Mouse (Mus musculus) CD8-positive naive resting alpha-beta T cell, adult 2 months (primary cell): ENCODE results near the gene Pax5.

ENCODE experiments used
- DNase-seq, 2 experiments: peaks; one replicate each; pipeline ENCODE4 v3.0.0; 2022; ENCODE audit warnings: low read depth in 2 of 2, low spot score in 2 of 2

The Pax5 gene

DNA sequence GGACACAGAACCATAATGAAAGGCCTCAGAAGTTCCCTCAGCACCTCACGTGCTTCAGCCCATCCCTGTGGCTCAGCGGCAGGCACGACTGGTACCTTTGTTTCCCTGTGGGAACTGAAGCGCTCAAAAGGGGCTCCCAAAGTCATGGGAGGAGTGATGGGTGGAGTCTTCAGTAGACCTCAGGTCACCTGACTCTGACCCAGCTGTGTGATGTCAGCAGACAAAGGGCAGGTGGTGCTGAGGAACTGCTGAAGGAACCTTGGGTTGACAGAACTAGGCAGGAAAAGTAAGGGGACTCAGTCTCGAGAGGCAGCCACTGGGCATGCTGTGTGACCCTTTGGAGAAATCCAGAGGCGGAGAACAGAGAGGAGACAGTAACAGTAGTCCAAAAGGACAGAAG, 41.7 kb downstream of the Pax5 start:
- DNase-seq = no peak

- DNase-seq = no peak
Observed at GRCm38 (mm10) chr4:44668172-44668571, 42.1 kb downstream of the Pax5 start.

DNA sequence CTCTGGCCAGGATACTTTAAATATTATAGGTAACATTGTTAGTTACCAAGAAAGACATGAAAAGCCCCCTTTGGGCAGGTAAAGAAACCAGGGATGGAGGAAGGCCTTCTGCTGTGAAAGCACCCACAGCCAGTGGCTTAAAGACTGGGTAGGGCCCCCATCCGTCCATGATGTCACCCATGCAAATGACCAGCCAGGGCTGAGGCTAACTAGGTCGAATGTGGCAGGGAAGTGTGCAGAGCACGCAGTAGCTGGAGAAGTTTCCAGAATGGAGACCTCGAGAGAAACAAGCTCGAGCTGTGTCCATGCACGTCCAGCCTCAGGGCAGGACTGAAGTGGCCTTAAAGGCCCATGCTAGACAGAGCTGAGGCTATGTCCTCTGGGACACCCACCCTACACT, 42.9 kb downstream of the Pax5 start:
- DNase-seq = no peak

DNA sequence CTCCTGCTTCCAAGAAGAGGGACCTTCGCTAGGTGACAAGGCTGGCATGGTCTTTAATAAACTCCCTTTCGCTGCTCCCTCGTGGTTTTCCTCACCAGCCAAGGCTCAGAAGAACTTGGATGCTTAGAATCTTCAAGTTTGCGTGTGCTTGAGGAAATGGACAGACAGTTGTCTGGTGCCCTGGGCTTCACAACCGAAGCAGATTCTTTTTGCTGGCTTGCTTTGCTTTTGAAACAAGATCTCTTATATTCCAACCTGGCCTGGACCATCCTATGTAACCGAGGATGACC, 45.6 kb downstream of the Pax5 start:
- DNase-seq = no peak

DNA sequence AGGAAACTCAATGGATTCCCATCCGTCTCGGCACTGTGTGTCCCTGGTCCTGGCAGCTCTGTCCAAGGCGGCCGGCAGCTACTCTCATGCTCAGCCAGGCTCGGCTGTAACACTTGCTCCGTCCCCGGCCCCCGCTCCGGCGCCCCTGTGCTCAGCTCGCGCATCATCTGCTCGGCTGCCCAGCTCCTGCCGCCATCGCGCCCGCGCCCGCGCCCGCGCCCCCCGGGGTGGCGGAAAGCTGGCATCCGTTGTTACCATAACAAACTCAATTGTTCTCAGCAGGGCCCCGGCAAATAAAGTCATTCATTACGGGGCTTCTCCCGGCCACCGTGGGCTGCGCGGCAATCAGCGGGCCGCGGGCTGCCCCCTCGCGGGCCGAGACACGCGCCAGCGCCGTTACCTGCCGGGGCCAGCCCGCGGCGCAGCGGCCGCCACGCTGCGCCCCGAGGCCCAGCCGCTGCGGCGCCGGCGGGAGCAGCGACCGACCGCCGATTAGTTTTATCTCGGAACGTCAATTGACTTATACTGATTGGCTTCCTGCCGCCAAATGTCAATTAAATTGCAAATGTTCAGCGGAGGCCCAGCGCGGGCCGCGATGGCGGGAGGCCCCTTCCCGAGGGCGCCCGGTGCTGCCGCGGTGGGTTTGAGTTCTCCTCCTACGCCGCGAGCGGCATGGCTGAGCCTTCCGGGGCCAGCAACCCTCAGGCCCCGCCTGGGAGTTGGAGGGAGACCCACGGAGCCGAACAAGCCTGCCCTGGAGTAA, 46.1 kb downstream of the Pax5 start:
- no peak for DNase-seq

- no peak for DNase-seq
Observed at GRCm38 (mm10) chr4:44663489-44663888, 46.8 kb downstream of the Pax5 start.

GRCm38 (mm10) chr4:44645181-44645580, 65.1 kb downstream of the Pax5 start:
- no peak for DNase-seq

DNA sequence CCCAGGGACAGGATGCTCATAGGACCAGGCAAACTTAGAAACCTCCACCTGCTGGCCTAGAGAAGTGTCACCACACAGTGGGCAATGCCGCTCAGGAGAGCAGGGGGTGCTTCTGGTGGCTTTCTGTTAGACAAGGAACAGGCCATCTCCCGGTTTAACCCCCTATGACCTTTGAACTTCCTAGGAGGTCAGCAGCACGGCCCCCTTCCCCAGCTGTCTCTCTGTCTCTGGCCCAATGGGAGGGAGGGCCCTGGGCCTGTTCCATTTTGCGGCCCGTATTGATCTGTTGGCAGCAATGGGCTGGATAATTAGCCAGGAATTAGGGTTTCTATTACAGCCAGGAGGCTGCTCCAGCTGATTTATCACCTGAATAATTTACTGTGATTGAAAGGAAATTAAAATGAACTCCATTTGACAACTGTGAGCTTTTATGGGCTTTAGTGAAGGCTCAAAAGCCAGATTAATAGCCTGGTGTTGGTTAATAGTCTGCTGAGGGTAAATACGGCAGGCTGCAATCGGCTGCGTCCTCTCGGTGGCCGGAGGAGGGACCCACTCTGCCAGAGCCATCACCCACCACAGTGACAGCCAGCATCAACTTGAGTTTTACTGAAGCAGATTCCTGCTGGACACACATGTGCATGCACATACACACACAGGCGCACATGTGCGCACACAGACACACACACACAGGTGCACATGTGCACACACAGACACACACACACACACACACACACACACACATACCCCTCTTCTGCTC, 68.3 kb downstream of the Pax5 start:
- no peak for DNase-seq

DNA sequence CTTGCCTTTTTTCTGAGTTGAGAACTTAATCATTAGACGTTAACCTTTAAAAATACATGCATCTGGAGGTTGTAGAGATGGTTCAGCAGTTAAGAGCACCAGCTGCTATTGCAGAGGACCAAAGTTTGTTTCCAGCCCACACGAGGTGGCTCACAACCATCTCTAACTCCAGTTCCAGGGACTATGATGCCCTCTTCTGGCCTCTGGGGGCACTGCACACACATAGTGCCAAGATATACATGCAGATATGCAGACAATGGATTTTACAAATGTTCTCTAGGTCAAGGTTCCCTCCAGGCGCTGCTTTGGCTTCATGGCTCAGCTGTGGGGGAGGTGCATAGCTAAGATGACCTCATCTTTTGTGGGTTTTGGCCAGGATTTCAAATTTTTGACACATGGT, 74.7 kb downstream of the Pax5 start:
- no peak for DNase-seq

DNA sequence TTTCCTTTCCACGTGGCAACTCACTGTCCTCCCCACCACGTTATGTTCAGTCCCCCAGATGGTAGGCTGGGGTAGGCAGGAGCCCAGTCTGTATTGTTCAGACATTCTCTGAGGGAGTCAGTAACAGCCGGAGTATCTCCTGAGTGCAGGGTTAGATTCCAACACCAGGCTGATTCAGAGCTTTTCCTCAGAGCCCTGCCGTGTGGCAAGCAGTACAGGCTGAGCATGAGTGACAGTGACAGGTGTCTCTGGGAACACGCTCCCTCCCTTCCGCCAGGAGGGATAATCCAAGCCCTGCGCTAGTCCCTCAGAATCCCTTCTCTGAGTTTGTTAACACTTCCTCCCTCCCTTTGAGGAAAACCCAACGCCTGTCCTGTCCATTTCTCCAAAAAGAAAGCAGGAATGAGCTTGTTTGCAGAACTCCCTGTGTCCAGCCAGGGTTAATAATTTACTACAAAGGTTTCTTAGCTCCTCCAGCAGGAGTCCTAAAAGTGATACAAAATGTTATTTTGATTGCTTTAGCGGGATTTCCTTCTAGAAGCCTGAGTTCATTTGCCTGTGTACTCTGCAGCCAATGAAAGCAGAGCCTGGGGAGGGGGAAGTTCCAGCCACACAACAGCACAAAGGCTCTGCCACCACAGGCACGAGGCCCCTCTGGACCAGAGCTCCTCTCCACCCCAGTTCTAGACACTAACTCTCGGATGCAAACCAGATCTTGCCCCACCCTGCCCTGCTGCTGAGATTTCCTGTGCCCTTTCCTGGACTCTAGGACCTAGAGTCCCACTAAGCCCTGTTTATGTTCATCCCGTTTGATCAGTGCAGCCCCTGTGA, 76.4 kb downstream of the Pax5 start:
- no peak for DNase-seq

GRCm38 (mm10) chr4:44630059-44630458, 80.2 kb downstream of the Pax5 start:
- DNase-seq = no peak

DNA sequence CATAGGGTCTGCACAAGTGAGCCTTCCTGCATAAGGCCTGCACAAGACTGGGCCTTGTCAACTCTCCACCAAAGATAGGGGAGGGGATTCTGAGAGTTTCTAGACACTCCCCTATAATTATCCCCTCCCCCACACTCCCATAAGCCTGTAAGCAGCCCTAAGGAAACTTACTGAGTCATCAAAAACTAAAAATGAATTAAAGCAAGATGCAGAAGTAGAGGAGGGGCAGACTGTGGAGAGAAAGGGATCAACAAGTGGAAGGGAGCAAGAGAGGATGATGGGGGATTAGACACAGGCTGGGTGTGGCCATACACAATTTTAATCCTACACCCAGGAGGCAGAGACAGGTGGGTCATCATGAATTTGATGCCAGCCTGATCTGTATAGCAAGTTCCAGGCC, 82.4 kb downstream of the Pax5 start:
- no peak for DNase-seq

DNA sequence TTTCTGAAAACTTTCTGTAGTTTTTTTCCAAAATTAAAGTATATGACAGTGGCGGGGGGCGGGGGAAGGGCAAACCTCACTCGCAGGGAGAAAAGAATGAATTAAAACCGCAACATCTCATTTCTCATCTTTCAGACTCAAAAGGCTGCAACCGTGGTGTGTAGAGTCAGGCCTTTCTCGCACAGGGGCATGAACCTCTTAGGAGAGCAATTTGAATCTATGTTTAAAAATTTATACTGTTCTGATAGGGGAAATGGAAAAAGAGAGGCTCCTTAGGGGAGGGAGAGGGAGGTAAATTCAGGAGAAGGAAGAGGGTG, 85.2 kb downstream of the Pax5 start:
- no peak for DNase-seq

DNA sequence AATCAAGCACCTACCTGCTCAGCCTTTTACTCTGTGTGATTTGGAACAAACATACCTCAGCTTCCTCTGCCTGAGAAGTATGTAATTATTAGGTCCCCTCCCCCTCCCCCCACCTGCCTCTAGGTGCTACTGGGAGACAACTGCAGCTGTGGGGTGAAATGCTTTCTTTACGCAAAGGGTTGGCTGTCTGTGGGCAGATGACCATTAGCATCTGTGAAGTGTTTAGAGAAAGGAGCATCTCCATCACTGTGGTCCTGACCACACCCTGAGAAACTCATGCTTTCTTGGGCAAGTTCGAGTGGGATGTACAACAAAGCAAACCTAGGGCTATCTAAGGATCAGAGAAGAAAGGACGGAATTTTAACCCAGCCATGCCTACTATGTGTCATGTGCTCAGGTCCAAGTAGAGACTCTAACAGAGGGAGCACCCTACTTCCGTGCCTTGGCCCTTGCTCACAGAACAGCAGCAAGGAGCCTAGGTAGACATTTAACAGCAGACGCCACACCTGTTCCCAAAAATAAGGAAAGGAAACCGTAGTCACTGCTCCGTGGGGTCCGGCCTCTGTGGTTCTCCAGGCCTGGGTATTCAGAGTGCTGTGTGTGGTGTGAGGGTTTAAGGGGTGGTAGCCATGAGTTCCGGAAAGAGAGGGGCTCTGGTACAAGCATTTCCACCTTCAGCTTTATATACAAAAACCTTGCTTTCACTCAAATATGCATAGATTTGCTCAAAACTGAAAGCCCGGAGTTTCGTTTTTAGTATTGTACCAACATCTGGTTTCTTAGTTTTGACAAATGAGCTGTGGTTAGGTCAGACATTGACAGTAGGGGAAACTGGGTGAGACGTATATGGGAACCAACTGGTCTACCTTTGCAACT, 85.8 kb downstream of the Pax5 start:
- no peak for DNase-seq

GRCm38 (mm10) chr4:44623435-44623727, 86.9 kb downstream of the Pax5 start:
- no peak for DNase-seq

DNA sequence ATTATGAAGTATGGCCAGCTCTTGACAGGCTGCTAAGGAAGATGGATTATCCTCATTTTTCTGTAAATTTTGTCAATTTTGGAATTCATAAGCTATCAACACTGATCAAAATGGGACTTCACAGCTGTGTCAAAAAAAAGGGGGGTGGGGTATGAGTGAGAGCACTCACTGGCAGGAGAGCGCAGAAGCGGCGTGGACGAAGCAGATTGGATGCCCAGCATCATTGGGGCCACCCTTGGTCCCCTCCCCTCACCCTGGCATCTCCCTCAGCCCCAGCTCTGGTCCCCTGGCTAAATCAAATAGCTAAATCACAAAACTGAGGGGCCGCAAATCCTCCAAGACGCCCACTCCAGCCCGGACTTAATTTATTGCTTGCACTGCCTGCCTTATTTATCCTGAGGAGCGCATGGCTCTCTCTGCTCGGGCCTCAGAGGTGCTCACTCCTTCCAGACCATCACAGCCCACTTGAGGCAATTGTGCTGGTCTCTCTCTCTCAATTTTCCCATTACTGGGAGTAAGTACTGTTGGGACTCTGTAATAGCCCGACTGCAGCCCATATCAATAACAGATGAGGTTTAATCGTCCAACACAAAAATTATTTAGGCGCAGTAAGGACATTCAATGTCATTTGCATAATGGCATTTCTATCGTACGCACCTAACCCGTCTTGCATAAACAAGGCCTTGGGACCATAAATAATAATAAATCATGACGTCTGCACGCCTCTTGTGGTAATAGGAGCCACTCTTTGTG, 87.4 kb downstream of the Pax5 start:
- DNase-seq = no peak

DNA sequence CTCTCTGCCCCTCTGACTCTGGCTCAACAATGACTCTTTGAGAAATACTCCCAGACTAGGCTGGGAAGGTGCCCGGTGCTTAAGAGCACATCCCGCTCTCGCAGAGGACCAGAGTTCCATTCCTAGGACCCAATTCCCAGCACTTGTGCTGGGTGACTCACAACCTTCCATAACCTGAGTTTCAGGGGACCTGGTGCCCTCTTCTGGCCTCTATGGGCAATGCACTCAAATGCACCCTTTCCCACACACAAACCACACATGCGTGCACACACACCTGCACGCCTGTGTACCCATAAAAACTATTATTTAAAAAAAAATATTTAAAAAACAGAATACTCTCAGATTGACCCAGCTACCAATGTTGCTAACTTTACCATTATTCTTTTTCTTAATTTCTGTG, 90.0 kb downstream of the Pax5 start:
- DNase-seq = no peak

DNA sequence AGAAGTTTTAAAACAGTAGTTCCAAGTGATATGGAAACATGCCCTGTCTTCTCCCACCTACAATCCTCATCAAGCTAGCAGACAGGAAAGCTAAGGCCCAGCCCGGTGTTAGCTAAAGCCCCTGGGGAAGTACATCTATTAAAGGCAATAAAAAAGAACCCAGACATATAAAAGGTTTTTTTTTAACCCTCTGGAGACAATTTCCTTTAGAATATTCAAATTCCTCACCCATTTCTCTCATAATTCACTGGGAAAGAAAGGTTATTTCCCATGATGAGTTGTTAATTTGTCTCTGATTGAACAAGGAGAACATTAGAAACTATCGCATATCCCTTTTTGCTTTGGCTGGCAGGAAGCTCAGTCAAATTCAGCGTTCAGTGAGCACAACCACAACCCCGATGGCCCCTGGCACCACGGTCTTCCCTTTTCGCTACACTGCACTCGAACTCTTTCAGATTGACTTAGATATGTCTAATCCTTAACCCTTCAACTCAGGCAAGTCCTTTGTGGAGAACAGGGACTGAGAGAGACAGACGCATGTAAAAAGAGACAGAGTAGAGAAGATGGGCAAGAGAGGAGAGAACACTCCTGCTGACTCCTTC, 96.1 kb downstream of the Pax5 start:
- no peak for DNase-seq

DNA sequence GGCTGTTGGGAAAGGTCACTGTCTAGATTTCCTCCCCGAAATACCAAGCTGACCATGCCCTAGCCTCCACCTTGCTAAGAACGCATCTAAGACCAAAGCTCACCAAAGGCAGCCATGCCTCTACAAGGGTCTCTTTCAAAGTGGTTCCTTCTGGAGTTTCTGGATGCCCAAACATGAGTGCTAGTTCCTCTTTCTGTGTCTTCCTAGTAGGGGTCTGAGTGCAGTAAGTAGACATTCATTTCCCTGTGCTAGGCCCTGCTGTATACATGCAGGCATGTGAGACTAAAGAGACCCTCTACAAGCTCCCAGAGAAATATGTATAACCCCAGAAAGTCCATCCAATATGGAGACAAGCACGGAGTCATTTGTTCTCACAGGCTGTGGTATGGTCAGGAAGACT, 97.9 kb downstream of the Pax5 start:
- DNase-seq = no peak

DNA sequence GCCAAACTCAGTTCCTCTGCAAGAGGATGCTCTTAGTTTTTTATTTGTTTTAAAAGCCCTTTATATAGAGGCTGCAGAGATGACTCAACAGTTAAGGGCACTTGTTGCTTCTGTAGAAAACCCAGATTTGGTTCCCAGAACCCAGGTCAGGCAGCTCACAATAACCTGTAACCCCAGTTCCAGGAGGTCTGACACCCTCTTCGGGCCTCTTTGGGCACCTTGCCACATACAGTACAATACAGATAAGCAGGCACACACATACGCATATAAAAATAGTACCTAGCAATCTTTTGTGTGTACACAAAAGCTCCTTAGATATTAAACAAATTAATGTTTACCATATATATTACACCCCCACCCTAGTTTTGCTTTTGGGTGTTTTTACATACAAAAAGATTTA, 104.8 kb downstream of the Pax5 start:
- no peak for DNase-seq
